Mouse (Mus musculus) lung, embryonic 15.5 days (tissue): ENCODE data around the gene Ttc3. TPM values are rescaled to one million over a fixed set of nuclear protein-coding genes. Genes with fewer than 3 reads are reported as not detected.

Experiments
- polyA plus RNA-seq: library from polyadenylated mRNA; unstranded; fragments of >200 nt; fragmentation: Nextera tagmentation; extraction: Ambion mirVana; gene quantifications from 2 replicates; pipeline ENCODE4 v1.2.1, GENCODE M21; 2015

The Ttc3 gene
- polyA plus RNA-seq, 1 experiment from 2014 or later: 177 TPM

Other genes starting within 250 kb of the Ttc3 start
- gene Hlcs, start 57.0 kb upstream of the Ttc3 start, polyA plus RNA-seq: 6.9 and 9.1 TPM in 2 replicates
- gene Ripply3, start 42.2 kb upstream of the Ttc3 start, polyA plus RNA-seq: 24.4 and 26.5 TPM in 2 replicates
- gene Pigp, start 1.2 kb downstream of the Ttc3 start, polyA plus RNA-seq: 95.9 and 98.0 TPM in 2 replicates
- 59.6 and 65.2 TPM in 2 replicates for gene Vps26c, start 156.2 kb downstream of the Ttc3 start, polyA plus RNA-seq
- gene Dyrk1a, start 199.4 kb downstream of the Ttc3 start, polyA plus RNA-seq: 7.8 and 8.0 TPM in 2 replicates